Mouse (Mus musculus) forebrain, embryonic 14.5 days (tissue): ENCODE results near the gene Mtap. TPM values are rescaled to one million over a fixed set of nuclear protein-coding genes. Genes with fewer than 3 reads are reported as not detected.

ENCODE experiments used
- ATAC-seq: fragments of 200-750 bp; cut with Nextera tagmentation; 2 replicates; pipeline ENCODE4 v1.8.0; 2017; ENCODE audit warnings: mild to moderate bottlenecking, moderate library complexity
- DNase-seq: peaks from one replicate; pipeline ENCODE4 v3.0.0-alpha.2; 2015; ENCODE audit warnings: low spot score
- H3K27ac ChIP-seq: fragments of 300-500 bp; sonication (generic); 2 replicates; pipeline ENCODE4 v1.5.1; 2014; ENCODE audit warnings: low read depth, mild to moderate bottlenecking, control low read depth, low read length, moderate library complexity
- H3K27me3 ChIP-seq: fragments of 300-500 bp; sonication (generic); replicated peaks from 2 replicates; pipeline ENCODE4 v1.6.1; 2014; ENCODE audit warnings: low read length, control low read depth, mixed read lengths; ENCODE audit not compliant: control insufficient read depth, insufficient read depth
- H3K36me3 ChIP-seq: fragments of 300-500 bp; sonication (generic); 2 replicates; pipeline ENCODE4 v1.6.1; 2014; ENCODE audit warnings: low read length, control low read depth; ENCODE audit not compliant: control insufficient read depth, insufficient read depth
- H3K4me1 ChIP-seq: fragments of 300-500 bp; sonication (generic); 2 replicates; pipeline ENCODE4 v1.6.1; 2014; ENCODE audit warnings: antibody characterized with exemption, low read length, control low read depth; ENCODE audit not compliant: control insufficient read depth, insufficient read depth
- H3K4me2 ChIP-seq: fragments of 300-500 bp; sonication (generic); 2 replicates; pipeline ENCODE4 v1.6.1; 2014; ENCODE audit warnings: mild to moderate bottlenecking, control low read depth, low read length
- H3K4me3 ChIP-seq: fragments of 300-500 bp; sonication (generic); 2 replicates; pipeline ENCODE4 v1.5.1; 2014; ENCODE audit warnings: low read depth, low read length, control low read depth
- H3K9ac ChIP-seq: fragments of 300-500 bp; sonication (generic); 2 replicates; pipeline ENCODE4 v1.6.1; 2014; ENCODE audit warnings: mild to moderate bottlenecking, low read length, control low read depth, moderate library complexity
- H3K9me3 ChIP-seq: fragments of 300-500 bp; sonication (generic); replicated peaks from 2 replicates; pipeline ENCODE4 v1.6.1; 2016; ENCODE audit warnings: low read length, control low read depth, mixed read lengths; ENCODE audit not compliant: control insufficient read depth
- WGBS: fragments of 180-500 bp; shearing (Covaris S2); extraction: QIAGEN DNeasy Blood & Tissue Kit; methylation state at CpG from one replicate; pipeline ENCODE4 v1.1.7; 2014; 5-methylcytosine and 5-hydroxymethylcytosine counted together
- polyA plus RNA-seq: library from polyadenylated mRNA; unstranded; fragments of >200 nt; fragmentation: Nextera tagmentation; extraction: Ambion mirVana; gene quantifications from 2 replicates; pipeline ENCODE4 v1.2.1, GENCODE M21; 2014

Gene Mtap
- polyA plus RNA-seq, 1 experiment from 2014 or later, result 34.3 TPM

GRCm38 (mm10) chr4:89106505-89106904, 30.4 kb upstream of the Mtap start:
- ATAC-seq, result no peak
- no peaks in the 10 kb centered on the region for H3K36me3 ChIP-seq
- WGBS, result 80% methylated on average over 2 of the region's 2 CpGs
- no peak for DNase-seq
- H3K27me3 ChIP-seq, result no peaks in the 10 kb centered on the region
- H3K27ac ChIP-seq, result no peak overlapping the region
- H3K4me1 ChIP-seq, result no peaks in the 10 kb centered on the region
- H3K4me3 ChIP-seq, result no peak overlapping the region
- H3K4me2 ChIP-seq, result no peak overlapping the region
- no peaks in the 10 kb centered on the region for H3K9me3 ChIP-seq
- no peak overlapping the region for H3K9ac ChIP-seq

GRCm38 (mm10) chr4:89112168-89112710, 24.7 kb upstream of the Mtap start:
- no peak overlapping the region for H3K4me3 ChIP-seq
- H3K4me2 ChIP-seq, result no peak overlapping the region
- no peaks in the 10 kb centered on the region for H3K9me3 ChIP-seq
- H3K27ac ChIP-seq, result no peak overlapping the region
- no peaks in the 10 kb centered on the region for H3K4me1 ChIP-seq
- DNase-seq (no peak), ATAC-seq (no peak)
- H3K36me3 ChIP-seq, result no peaks in the 10 kb centered on the region
- H3K27me3 ChIP-seq, result no peaks in the 10 kb centered on the region
- WGBS, result 80% methylated on average over 11 of the region's 11 CpGs
- no peak overlapping the region for H3K9ac ChIP-seq

- no peak overlapping the region for H3K4me3 ChIP-seq
- WGBS, result 37% methylated on average over 4 of the region's 4 CpGs
- no peaks in the 10 kb centered on the region for H3K9me3 ChIP-seq
- no peak for ATAC-seq
- no peak overlapping the region for H3K27ac ChIP-seq
- H3K27me3 ChIP-seq, result no peaks in the 10 kb centered on the region
- H3K4me1 ChIP-seq, result no peaks in the 10 kb centered on the region
- DNase-seq, result peak; percentile 8
- H3K9ac ChIP-seq, result no peak overlapping the region
- no peaks in the 10 kb centered on the region for H3K36me3 ChIP-seq
- H3K4me2 ChIP-seq, result no peak overlapping the region
These were observed 24.1 kb upstream of the Mtap start for GRCm38 (mm10) chr4:89112782-89113181.

- H3K4me3 ChIP-seq, result no peak overlapping the region
- H3K27ac ChIP-seq, result no peak overlapping the region
- H3K36me3 ChIP-seq, result no peaks in the 10 kb centered on the region
- no peak for DNase-seq
- ATAC-seq, result no peak
- H3K27me3 ChIP-seq, result no peaks in the 10 kb centered on the region
- 86% methylated on average over 2 of the region's 2 CpGs for WGBS
- H3K4me1 ChIP-seq, result no peaks in the 10 kb centered on the region
- no peak overlapping the region for H3K4me2 ChIP-seq
- no peak overlapping the region for H3K9ac ChIP-seq
- no peaks in the 10 kb centered on the region for H3K9me3 ChIP-seq
These were observed 20.9 kb upstream of the Mtap start for GRCm38 (mm10) chr4:89116006-89116405.

GRCm38 (mm10) chr4:89119900-89120299, 17.0 kb upstream of the Mtap start:
- H3K27me3 ChIP-seq, result no peaks in the 10 kb centered on the region
- H3K36me3 ChIP-seq, result no peaks in the 10 kb centered on the region
- H3K4me3 ChIP-seq, result no peak overlapping the region
- DNase-seq (no peak), ATAC-seq (no peak)
- no peak overlapping the region for H3K4me2 ChIP-seq
- H3K27ac ChIP-seq, result no peak overlapping the region
- no peaks in the 10 kb centered on the region for H3K4me1 ChIP-seq
- no peak overlapping the region for H3K9ac ChIP-seq
- H3K9me3 ChIP-seq, result no peaks in the 10 kb centered on the region

GRCm38 (mm10) chr4:89120353-89120752, 16.6 kb upstream of the Mtap start:
- Histone ChIP-seq H3K4me3 (no peak overlapping the region), H3K27me3 (no peaks in the 10 kb centered on the region), H3K9ac (no peak overlapping the region), H3K4me2 (no peak overlapping the region), H3K4me1 (no peaks in the 10 kb centered on the region), H3K36me3 (no peaks in the 10 kb centered on the region), H3K9me3 (no peaks in the 10 kb centered on the region), H3K27ac (no peak overlapping the region)
- no peak for ATAC-seq
- no peak for DNase-seq
- 92% methylated on average over 5 of the region's 5 CpGs for WGBS

- DNase-seq (no peak), ATAC-seq (no peak)
- Histone ChIP-seq H3K9me3 (no peaks in the 10 kb centered on the region), H3K9ac (no peak overlapping the region), H3K4me1 (no peaks in the 10 kb centered on the region), H3K36me3 (no peaks in the 10 kb centered on the region), H3K4me3 (no peak overlapping the region), H3K4me2 (no peak overlapping the region), H3K27me3 (no peaks in the 10 kb centered on the region), H3K27ac (no peak overlapping the region)
- WGBS, result 88% methylated on average over 16 of the region's 16 CpGs
These were observed 13.3 kb upstream of the Mtap start for GRCm38 (mm10) chr4:89123446-89124243.

- Histone ChIP-seq H3K4me1 (no peaks in the 10 kb centered on the region), H3K9me3 (no peaks in the 10 kb centered on the region), H3K4me2 (no peak overlapping the region), H3K27ac (no peak overlapping the region), H3K36me3 (no peaks in the 10 kb centered on the region), H3K9ac (no peak overlapping the region), H3K27me3 (no peaks in the 10 kb centered on the region), H3K4me3 (no peak overlapping the region)
- DNase-seq, result no peak
- 62% methylated on average over 5 of the region's 5 CpGs for WGBS
- ATAC-seq, result no peak
These were observed 9.2 kb upstream of the Mtap start for GRCm38 (mm10) chr4:89127674-89128073.

GRCm38 (mm10) chr4:89128080-89128936, 8.6 kb upstream of the Mtap start:
- no peaks in the 10 kb centered on the region for H3K27me3 ChIP-seq
- no peak overlapping the region for H3K4me3 ChIP-seq
- H3K9ac ChIP-seq, result no peak overlapping the region
- no peaks in the 10 kb centered on the region for H3K9me3 ChIP-seq
- no peak overlapping the region for H3K27ac ChIP-seq
- no peak overlapping the region for H3K4me2 ChIP-seq
- H3K4me1 ChIP-seq, result no peaks in the 10 kb centered on the region
- peak; percentile 67 for ATAC-seq
- H3K36me3 ChIP-seq, result no peaks in the 10 kb centered on the region
- DNase-seq, result peak; percentile 56
- 36% methylated on average over 20 of the region's 20 CpGs for WGBS
